Mouse (Mus musculus) embryo, embryonic 10 days (tissue): ENCODE measurements at regions not wholly inside any gene's neighbourhood (a gene's known extent, or its start where the extent isn't known, plus 50 kb on each side); places are given as distances from the start of the nearest gene placed in this dataset.

Experiments used
- DNase-seq: peaks from one replicate; pipeline ENCODE4 v3.0.0-alpha.2; 2015; ENCODE audit warnings: low spot score

GRCm38 (mm10) chr2:92805761-92806160, 109.1 kb upstream of the Syt13 start:
- no peak for DNase-seq

GRCm38 (mm10) chr2:92806481-92807195, 108.3 kb upstream of the Syt13 start:
- no peak for DNase-seq

- peak; percentile 54 for DNase-seq
Measured at GRCm38 (mm10) chr2:92807404-92807803, 107.5 kb upstream of the Syt13 start.

GRCm38 (mm10) chr2:92808121-92808520, 106.8 kb upstream of the Syt13 start:
- no peak for DNase-seq

GRCm38 (mm10) chr2:92809226-92809625, 105.7 kb upstream of the Syt13 start:
- DNase-seq = peak; percentile 38

GRCm38 (mm10) chr2:92809681-92810323, 105.1 kb upstream of the Syt13 start:
- DNase-seq = no peak

GRCm38 (mm10) chr2:92810956-92811355, 103.9 kb upstream of the Syt13 start:
- DNase-seq = peak; percentile 83

- no peak for DNase-seq
Measured at GRCm38 (mm10) chr2:92813028-92813427, 101.9 kb upstream of the Syt13 start.

GRCm38 (mm10) chr2:92819586-92819985, 95.3 kb upstream of the Syt13 start:
- DNase-seq = no peak

- no peak for DNase-seq
Measured at GRCm38 (mm10) chr2:92824325-92824724, 90.6 kb upstream of the Syt13 start.

- DNase-seq = no peak
Measured at GRCm38 (mm10) chr2:92825395-92825794, 89.5 kb upstream of the Syt13 start.

GRCm38 (mm10) chr2:92830134-92830533, 84.8 kb upstream of the Syt13 start:
- DNase-seq = no peak

- no peak for DNase-seq
Measured at GRCm38 (mm10) chr2:92831784-92832183, 83.1 kb upstream of the Syt13 start.

GRCm38 (mm10) chr2:92836203-92836602, 78.7 kb upstream of the Syt13 start:
- no peak for DNase-seq

GRCm38 (mm10) chr2:92838012-92838411, 76.9 kb upstream of the Syt13 start:
- DNase-seq = no peak

GRCm38 (mm10) chr2:92840009-92840408, 74.9 kb upstream of the Syt13 start:
- peak; percentile 79 for DNase-seq

- DNase-seq = no peak
Measured at GRCm38 (mm10) chr2:92841626-92842025, 73.3 kb upstream of the Syt13 start.

- peak; percentile 33 for DNase-seq
Measured at GRCm38 (mm10) chr2:92845061-92845769, 69.7 kb upstream of the Syt13 start.

GRCm38 (mm10) chr2:92848962-92849361, 65.9 kb upstream of the Syt13 start:
- DNase-seq = no peak

- peak; percentile 60 for DNase-seq
Measured at GRCm38 (mm10) chr2:92851336-92851735, 63.6 kb upstream of the Syt13 start.

GRCm38 (mm10) chr2:92853175-92853574, 61.7 kb upstream of the Syt13 start:
- no peak for DNase-seq

GRCm38 (mm10) chr2:92854331-92854730, 60.6 kb upstream of the Syt13 start:
- DNase-seq = no peak

GRCm38 (mm10) chr2:92856047-92856446, 58.9 kb upstream of the Syt13 start:
- DNase-seq = no peak
